Mouse (Mus musculus): ENCODE data around the gene Mas1.

GRCm38 (mm10) chr17:12891054-12891453 lies 23.1 kb upstream of the Mas1 start:
- TF ChIP-seq CTCF (IDR thresholded peaks at IDR 0.05; ENCODE audit: control insufficient read depth, insufficient read depth, low read length) (no peak), POLR2A (IDR thresholded peaks at IDR 0.05; ENCODE audit: borderline replicate concordance, control insufficient read depth, low read depth, low read length) (no peak)
